Mouse (Mus musculus) hindbrain, embryonic 15.5 days (tissue): Measurements from ENCODE around the gene Foxp1. TPM values are rescaled to one million over a fixed set of nuclear protein-coding genes. Genes with fewer than 3 reads are reported as not detected.

Source experiments
- ATAC-seq: fragments of 200-750 bp; cut with Nextera tagmentation; 2 replicates; pipeline ENCODE4 v1.8.0; 2017; ENCODE audit warnings: low read depth, moderate number of reproducible peaks, moderate TSS enrichment; ENCODE audit not compliant: low FRiP score
- H3K27ac ChIP-seq: fragments of 300-500 bp; sonication (generic); replicated peaks from 2 replicates; pipeline ENCODE4 v1.5.1; 2015; ENCODE audit warnings: mild to moderate bottlenecking, inconsistent platforms
- H3K27me3 ChIP-seq: fragments of 300-500 bp; sonication (generic); 2 replicates; pipeline ENCODE4 v1.6.1; 2015; ENCODE audit warnings: control low read depth, inconsistent platforms
- H3K36me3 ChIP-seq: fragments of 300-500 bp; sonication (generic); 2 replicates; pipeline ENCODE4 v1.6.1; 2015; ENCODE audit warnings: control low read depth, inconsistent platforms
- H3K4me1 ChIP-seq: fragments of 300-500 bp; sonication (generic); replicated peaks from 2 replicates; pipeline ENCODE4 v1.6.1; 2015; ENCODE audit warnings: control low read depth, inconsistent platforms
- H3K4me2 ChIP-seq: fragments of 300-500 bp; sonication (generic); 2 replicates; pipeline ENCODE4 v1.6.1; 2015; ENCODE audit warnings: moderate library complexity, mild to moderate bottlenecking, inconsistent platforms
- H3K4me3 ChIP-seq: fragments of 300-500 bp; sonication (generic); 2 replicates; pipeline ENCODE4 v1.5.1; 2015; ENCODE audit warnings: mild to moderate bottlenecking, inconsistent platforms
- H3K9ac ChIP-seq: fragments of 300-500 bp; sonication (generic); 2 replicates; pipeline ENCODE4 v1.6.1; 2015; ENCODE audit warnings: inconsistent platforms
- H3K9me3 ChIP-seq: fragments of 300-500 bp; sonication (generic); 2 replicates; pipeline ENCODE4 v1.6.1; 2016; ENCODE audit warnings: control low read depth, inconsistent platforms
- WGBS: fragments of 180-500 bp; shearing (Covaris S2); methylation state at CpG from one replicate; pipeline ENCODE4 v1.1.7; 2015; 5-methylcytosine and 5-hydroxymethylcytosine counted together
- polyA plus RNA-seq: library from polyadenylated mRNA; unstranded; fragments of >200 nt; fragmentation: Nextera tagmentation; extraction: Ambion mirVana; gene quantifications from 2 replicates; pipeline ENCODE4 v1.2.1, GENCODE M21; 2015

The Foxp1 gene
- polyA plus RNA-seq, 1 experiment from 2014 or later = 74.2 TPM

DNA sequence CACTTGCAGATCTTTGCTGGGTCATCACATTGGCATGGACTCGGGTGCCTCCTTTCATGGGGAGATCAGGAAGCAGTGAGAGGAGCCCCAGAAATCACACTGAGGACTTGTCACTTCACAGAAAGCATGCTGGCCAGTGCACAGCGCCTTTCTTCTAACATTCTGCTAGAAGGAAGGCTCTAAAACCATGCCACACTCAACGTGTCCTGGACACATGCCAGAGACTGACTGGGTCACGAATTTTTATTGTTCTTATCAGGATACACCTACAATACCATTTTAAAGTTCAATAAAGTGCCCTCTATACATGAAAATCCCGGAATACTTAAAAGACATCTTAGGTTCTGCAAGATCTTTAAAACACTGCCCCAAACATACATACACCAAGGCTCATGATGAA is 475.2 kb downstream of the Foxp1 start:
- ATAC-seq = no peak
- Histone ChIP-seq H3K4me2 (no peak overlapping the region), H3K27me3 (no peaks in the 10 kb centered on the region), H3K36me3 (no peaks in the 10 kb centered on the region), H3K9ac (no peak overlapping the region), H3K4me1 (no peaks in the 10 kb centered on the region), H3K4me3 (no peak overlapping the region), H3K27ac (no peak overlapping the region), H3K9me3 (no peaks in the 10 kb centered on the region)
- 85% methylated on average over 5 of the region's 5 CpGs for WGBS

DNA sequence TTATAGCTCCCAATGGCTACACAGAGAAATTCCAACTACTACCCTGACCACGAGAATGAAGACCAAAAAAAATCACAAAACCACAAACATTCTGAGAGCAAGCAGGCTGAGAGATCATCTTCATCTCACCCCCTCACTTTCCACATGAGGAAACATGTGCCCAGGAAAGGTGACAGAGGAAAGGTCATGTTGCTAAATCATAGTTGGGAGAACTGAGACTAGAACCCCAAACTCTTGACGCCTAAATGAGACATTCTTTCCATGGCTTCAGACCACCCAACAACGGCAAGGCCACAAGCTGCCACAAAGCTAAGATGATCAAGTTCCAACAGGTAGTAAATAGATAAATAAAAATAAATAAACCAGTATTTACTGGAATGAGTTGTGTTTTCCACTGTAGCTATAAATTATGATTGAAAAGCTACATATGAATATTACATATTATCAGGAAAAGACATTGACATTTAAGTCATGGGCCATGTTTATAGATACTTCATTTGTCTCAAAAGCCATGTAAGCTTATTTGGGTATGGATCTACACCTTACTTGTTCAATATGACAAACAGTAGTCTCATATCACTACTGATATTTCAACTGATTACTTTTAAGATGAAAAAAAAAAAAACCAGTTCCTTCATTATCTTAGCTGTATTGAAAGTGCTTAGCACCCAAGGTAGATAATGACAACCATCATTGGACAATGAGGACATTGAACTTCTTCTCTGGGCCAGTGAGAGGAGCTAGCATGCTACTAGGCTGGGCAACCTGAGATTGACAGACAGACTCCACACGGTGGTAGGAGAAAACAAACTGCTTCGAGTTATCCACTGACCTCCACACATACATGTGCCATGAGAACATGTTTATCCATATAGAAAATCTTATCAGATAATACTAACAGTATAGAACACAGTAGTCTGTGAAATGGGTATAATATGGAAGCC is 476.4 kb downstream of the Foxp1 start:
- WGBS = 90% methylated on average over 5 of the region's 5 CpGs
- Histone ChIP-seq H3K27me3 (no peaks in the 10 kb centered on the region), H3K36me3 (no peaks in the 10 kb centered on the region), H3K27ac (no peak overlapping the region), H3K9ac (no peak overlapping the region), H3K4me1 (no peaks in the 10 kb centered on the region), H3K4me3 (no peak overlapping the region), H3K9me3 (no peaks in the 10 kb centered on the region), H3K4me2 (no peak overlapping the region)
- no peak for ATAC-seq

DNA sequence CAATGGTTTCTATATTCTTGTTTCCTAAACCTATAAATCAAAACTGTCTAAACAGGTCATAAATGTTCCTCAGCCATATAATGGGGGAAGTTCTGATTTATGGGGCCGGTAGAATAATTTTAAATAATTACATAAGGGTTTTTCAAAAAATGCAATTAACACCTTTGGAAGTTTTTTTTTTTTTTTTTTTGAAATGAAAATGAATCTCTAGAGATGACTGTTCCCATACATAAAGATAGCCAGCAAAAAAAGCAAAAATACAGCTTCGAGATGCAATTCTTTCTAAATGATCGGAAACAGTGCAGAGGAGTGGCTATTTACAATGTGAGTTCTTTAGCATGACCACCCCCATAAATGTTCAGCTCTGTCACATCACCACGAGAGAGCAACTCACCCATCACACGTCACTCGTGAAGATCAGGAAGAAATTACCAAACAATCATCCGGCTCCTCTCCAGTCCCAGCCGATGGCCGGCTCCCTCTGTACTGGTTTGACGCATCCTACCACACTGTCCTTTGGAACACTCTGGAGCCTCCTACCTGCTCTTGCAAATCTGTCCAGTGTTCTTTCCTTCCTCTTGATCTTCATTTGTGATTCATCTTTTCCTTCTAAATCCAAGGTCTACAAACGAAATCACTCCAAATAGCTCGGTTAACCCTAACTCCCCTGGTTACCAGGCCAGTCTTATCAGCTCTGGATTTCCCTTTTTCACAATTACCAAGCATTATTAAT is 478.4 kb downstream of the Foxp1 start:
- Histone ChIP-seq H3K36me3 (no peaks in the 10 kb centered on the region), H3K4me2 (no peak overlapping the region), H3K27me3 (no peaks in the 10 kb centered on the region), H3K9me3 (no peaks in the 10 kb centered on the region), H3K4me3 (no peak overlapping the region), H3K9ac (no peak overlapping the region), H3K27ac (no peak overlapping the region), H3K4me1 (no peaks in the 10 kb centered on the region)
- ATAC-seq = no peak
- WGBS = 87% methylated on average over 12 of the region's 12 CpGs

DNA sequence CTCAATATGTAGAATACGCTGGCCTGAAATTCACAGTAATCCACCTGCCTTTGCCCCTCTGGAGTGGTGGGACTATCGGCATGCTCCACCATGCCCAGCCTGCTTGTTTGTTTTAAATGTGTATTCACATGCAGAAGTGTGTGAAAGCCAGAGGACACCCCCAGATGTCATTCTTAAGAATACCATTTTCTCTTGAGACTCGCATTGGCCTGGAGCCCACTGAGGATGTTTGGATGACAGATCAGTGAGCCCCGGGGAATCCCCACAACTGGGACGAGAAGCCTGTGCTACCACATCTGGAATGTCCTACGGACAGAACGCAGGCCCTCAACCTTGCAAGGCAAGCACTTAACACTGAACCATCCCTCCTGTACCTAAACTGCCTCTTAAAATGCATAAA is 479.3 kb downstream of the Foxp1 start:
- WGBS = 64% methylated on average over 7 of the region's 7 CpGs
- H3K4me3 ChIP-seq = no peak overlapping the region

DNA sequence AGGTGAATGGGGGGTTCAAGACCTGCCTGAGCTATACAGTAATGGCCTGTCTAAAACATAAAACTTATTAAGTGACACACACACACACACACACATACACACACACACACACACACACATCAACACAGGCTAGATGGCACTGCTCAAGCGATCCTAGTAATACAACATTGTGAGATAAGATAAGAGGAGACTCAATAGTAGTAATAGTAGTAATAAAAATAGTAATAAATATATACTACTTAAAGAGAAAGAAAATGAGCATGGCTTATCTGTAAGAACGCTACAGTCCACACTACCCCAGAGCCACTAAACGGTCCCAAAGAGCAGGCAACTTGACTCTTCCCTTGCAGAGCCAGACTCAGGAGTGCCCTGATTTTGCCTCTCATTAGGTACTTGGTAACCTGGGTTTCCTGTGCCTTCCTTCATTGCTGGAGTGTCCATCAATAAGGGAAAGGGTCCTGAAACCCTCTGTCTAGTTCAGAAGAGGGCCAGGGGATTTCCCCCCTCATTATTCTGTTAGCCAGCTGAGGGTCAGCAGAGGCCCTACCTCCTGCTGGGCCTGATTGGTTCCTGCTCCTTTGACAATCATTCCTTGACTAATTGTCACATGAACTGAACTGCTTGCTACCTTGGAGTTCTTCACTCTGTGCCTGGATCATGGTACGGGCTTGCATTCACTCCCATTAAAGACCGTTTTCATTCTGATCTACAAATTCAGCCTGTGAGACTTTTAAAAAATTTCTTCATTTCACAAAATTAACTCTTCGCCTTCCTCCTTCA is 480.2 kb downstream of the Foxp1 start:
- WGBS = 72% methylated on average over 6 of the region's 6 CpGs
- Histone ChIP-seq H3K4me1 (no peaks in the 10 kb centered on the region), H3K36me3 (no peaks in the 10 kb centered on the region), H3K4me2 (no peak overlapping the region), H3K9me3 (no peaks in the 10 kb centered on the region), H3K9ac (no peak overlapping the region), H3K27ac (no peak overlapping the region), H3K27me3 (no peaks in the 10 kb centered on the region), H3K4me3 (no peak overlapping the region)
- no peak for ATAC-seq

More for the DNA sequence above, 479.3 kb downstream of the Foxp1 start:
- Histone ChIP-seq H3K9me3 (no peaks in the 10 kb centered on the region), H3K27ac (no peak overlapping the region), H3K27me3 (no peaks in the 10 kb centered on the region), H3K4me1 (no peaks in the 10 kb centered on the region), H3K36me3 (no peaks in the 10 kb centered on the region), H3K9ac (no peak overlapping the region), H3K4me2 (no peak overlapping the region)
- no peak for ATAC-seq

DNA sequence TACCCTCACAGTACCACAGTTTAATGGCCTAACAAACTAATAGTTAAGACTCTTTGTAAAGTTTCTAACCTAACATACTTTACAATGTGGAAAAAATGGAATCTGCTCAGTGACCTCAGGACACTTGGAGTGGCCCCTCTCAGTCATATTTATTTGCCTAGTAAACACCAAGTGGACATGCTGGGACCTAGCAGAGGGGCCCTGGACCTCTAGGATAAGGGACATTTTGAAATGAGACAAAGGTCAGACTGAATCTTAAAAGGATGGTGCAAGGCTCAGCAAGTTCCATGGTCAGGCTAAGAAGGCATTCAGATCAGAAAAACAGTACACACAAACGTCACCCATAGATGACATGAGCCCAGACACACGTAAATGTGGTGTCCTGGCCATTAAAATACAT is 483.5 kb downstream of the Foxp1 start:
- 91% methylated on average over 2 of the region's 2 CpGs for WGBS
- Histone ChIP-seq H3K4me1 (no peaks in the 10 kb centered on the region), H3K4me2 (no peak overlapping the region), H3K9me3 (no peaks in the 10 kb centered on the region), H3K4me3 (no peak overlapping the region), H3K36me3 (no peaks in the 10 kb centered on the region), H3K27ac (no peak overlapping the region), H3K27me3 (no peaks in the 10 kb centered on the region; the same call in 1 of the 2 replicates), H3K9ac (no peak overlapping the region)
- no peak for ATAC-seq

DNA sequence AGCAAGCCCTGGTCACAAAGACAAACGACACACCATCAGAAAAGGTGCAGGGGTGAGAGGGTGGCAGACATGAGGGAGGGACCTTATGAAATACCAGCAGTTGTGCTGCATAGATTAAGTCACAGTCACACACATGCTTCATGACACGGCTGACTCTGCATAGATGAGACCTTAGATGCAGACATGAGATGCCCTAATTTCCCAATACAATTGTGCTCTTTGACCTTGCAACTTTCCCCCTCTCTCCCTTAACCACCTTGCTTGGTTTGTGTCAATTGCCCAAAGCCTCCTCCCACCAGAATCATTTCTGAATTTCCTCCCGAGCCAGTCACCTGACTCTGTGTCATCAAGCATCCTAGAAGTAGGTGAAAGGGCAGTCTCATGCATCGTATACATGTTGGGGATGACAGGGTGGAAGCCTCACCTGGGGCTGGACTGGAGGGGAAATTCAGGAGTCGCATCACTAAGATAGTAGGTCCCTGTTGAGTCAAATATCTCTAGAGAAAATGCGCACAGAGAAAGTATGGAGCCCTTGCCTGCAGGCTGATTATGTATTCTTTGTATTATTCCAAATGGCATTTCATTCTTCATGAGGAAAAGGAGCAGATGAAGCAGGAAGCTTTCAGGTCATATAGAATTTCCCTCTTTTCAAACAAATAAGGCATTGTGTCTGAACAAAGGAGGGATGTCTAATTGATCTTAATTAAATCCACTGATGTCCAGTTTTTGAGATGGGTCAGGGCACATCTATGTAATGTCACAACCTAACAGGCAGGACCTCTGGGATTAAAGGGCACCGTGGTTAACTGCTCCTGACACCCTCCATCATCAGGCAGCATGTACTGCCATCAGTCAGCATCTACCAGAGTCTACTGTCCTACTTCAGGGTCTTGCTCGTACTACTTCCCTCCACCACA is 486.8 kb downstream of the Foxp1 start:
- Histone ChIP-seq H3K9ac (no peak overlapping the region), H3K4me3 (no peak overlapping the region), H3K27ac (no peak overlapping the region), H3K4me2 (no peak overlapping the region), H3K4me1 (0 out of 2 replicates have a peak, but pooled peaks cover 3% of the 10 kb centered on the region), H3K36me3 (no peaks in the 10 kb centered on the region), H3K9me3 (no peaks in the 10 kb centered on the region), H3K27me3 (peaks cover 2% of the 10 kb centered on the region; the same call in 1 of the 2 replicates)
- ATAC-seq = no peak
- WGBS = 81% methylated on average over 8 of the region's 8 CpGs

DNA sequence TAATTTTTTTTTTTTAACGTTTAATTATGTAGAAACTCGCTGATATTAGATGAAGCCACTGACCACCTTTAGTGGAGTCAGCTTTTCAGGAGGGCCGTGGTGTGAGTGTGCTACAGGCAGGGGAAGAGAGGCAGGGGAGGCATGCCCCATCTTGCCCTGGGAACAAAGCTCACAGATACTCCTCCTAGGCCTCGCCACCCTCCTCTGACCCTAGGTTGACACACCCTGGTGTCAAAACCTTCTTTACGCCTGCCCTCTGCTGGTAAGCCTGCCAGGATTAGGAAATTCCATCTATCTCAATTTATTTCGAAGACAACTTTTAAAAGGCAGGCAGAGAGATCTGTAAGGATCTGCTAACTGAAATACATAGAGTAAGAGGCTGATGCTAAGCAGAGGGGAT is 489.5 kb downstream of the Foxp1 start:
- WGBS = 51% methylated on average over 6 of the region's 6 CpGs
- no peaks in the 10 kb centered on the region for H3K36me3 ChIP-seq
- peaks cover 15% of the 10 kb centered on the region for H3K4me1 ChIP-seq
- H3K27me3 ChIP-seq = peaks cover 10% of the 10 kb centered on the region; the same call in 1 of the 2 replicates
- H3K9me3 ChIP-seq = no peaks in the 10 kb centered on the region
- no peak overlapping the region for H3K4me2 ChIP-seq
- H3K9ac ChIP-seq = no peak overlapping the region
- ATAC-seq = no peak
- no peak overlapping the region for H3K4me3 ChIP-seq
- no peak overlapping the region for H3K27ac ChIP-seq

DNA sequence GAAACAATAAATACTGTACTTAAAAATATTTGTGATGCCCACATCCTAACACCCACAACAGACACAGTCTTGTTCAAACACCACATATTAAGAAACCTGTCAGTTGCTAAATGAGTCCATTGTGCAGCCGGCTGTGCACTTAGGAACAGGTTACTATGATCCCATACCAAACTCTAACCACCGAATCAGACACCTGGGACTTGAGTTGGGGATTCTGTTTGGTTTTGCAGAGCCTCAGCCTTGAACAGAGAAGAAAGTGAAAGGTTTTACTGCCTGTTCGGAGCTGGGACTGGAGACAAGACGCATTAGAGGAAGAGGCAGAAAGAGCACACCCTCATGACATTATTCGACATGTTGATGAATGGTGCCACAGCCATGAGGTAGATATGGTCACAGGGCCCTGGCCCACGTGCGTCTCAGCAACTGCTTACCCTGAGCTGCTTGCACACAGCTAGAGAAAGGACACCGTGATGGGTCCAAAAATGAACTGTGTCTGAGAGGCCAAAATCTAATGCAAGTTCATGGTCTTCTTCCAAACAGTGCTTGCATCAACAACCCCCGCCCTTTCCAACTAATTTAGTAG is 491.1 kb downstream of the Foxp1 start:
- H3K27me3 ChIP-seq = peaks cover 10% of the 10 kb centered on the region; the same call in 1 of the 2 replicates
- H3K4me2 ChIP-seq = no peak overlapping the region
- 67% methylated on average over 9 of the region's 9 CpGs for WGBS
- no peak overlapping the region for H3K9ac ChIP-seq
- peaks cover 28% of the 10 kb centered on the region for H3K4me1 ChIP-seq
- no peak for ATAC-seq
- no peaks in the 10 kb centered on the region for H3K9me3 ChIP-seq
- no peak overlapping the region for H3K27ac ChIP-seq
- H3K36me3 ChIP-seq = no peaks in the 10 kb centered on the region
- no peak overlapping the region for H3K4me3 ChIP-seq

DNA sequence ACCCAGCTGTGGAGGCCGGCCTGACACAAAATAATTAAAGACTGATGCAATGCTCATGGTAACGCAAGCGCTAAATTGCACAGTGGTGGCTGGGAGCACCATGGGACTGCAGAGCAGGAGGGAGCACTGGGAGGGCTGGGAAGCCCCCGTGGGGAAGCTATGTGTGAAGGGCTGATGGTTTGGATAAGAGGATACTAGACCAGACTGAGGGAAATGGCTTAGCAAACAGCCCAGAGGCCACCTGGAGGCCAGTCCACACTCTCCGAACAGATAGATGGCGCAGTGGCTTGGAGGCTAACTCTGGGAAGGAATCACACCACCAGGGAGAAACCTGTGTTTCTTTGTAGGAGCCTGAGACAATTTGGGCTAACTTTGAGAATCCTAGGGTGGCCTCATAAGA is 492.3 kb downstream of the Foxp1 start:
- H3K4me3 ChIP-seq = no peak overlapping the region
- no peak for ATAC-seq
- H3K27me3 ChIP-seq = peaks cover 14% of the 10 kb centered on the region; the same call in 1 of the 2 replicates
- H3K4me2 ChIP-seq = no peak overlapping the region
- no peak overlapping the region for H3K9ac ChIP-seq
- H3K36me3 ChIP-seq = no peaks in the 10 kb centered on the region
- H3K27ac ChIP-seq = no peak overlapping the region
- no peaks in the 10 kb centered on the region for H3K9me3 ChIP-seq
- 18% methylated on average over 6 of the region's 6 CpGs for WGBS
- peaks cover 28% of the 10 kb centered on the region for H3K4me1 ChIP-seq

DNA sequence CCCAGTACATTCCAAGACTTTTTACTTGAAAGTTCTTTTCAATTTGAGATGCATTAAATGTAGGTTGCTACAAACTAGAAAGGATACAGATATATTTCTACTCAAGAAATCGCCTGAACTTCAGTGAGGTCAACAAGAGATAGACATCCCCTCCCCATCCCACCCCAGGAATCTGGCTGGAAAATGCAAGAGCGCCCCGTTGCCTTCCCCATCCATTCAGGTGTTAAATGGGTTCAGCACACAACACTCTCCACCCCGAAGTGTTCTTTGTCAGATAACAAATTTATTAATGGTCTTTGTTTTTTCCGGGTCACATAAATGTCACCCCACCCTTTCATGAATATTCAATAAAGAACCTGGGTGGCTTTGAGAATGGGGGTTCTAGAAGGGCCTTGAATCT is 493.1 kb downstream of the Foxp1 start:
- H3K27me3 ChIP-seq = peaks cover 15% of the 10 kb centered on the region; the same call in 1 of the 2 replicates
- no peak overlapping the region for H3K4me3 ChIP-seq
- no peak overlapping the region for H3K27ac ChIP-seq
- 17% methylated on average over 5 of the region's 5 CpGs for WGBS
- H3K9me3 ChIP-seq = no peaks in the 10 kb centered on the region
- H3K36me3 ChIP-seq = no peaks in the 10 kb centered on the region
- H3K4me2 ChIP-seq = no peak overlapping the region
- H3K4me1 ChIP-seq = peaks cover 31% of the 10 kb centered on the region
- H3K9ac ChIP-seq = no peak overlapping the region
- ATAC-seq = no peak
